Comparison of ENCODE assay signal across 22 mouse cellular contexts in the genomic region with DNA sequence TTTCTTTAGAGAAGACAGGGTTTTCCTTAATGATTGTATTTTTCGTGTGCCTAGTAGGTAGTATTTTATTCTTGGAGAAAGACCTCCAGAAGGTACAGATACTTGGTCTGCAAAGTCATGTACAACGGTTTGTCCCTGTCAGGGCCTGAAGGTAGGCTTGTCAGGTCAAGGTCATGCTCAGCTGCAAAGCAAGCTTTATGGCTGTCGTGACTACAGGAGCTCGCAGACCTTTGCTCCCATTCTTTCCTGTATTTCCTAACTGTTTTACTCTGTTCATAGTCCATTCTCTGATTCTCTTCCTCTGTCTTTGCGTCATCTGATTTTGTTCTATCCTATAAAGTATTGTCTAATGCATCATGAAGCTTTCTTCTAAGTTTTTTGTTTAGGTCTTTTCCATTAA. TPM values are rescaled to one million over a fixed set of nuclear protein-coding genes. Genes with fewer than 3 reads are reported as not detected.
DNase-seq lines count a peak whose midpoint lies in the region; ATAC-seq lines count a peak whose summit lies in the region.
"Had no signal": no experiment of that assay in that cellular context is flagged by ENCODE, and none has a peak within 500 bp of the region (broad histone marks: within the 10 kb centered on the region; RNA-seq: fewer than 3 reads in every experiment).

No protein-coding gene starts in this region.

- no peaks in the 10 kb centered on the region for H3K9me3 ChIP-seq in kidney, embryonic 15.5 days (replicated peaks)
- no peaks in the 10 kb centered on the region for H3K9me3 ChIP-seq in intestine, embryonic 15.5 days
- H3K9me3 ChIP-seq in liver, embryonic 15.5 days (replicated peaks): no peaks in the 10 kb centered on the region
- H3K9me3 ChIP-seq: embryonic facial prominence, embryonic 13.5 days; G1E; heart, embryonic 15.5 days; limb, embryonic 13.5 days; midbrain, embryonic 12.5 days had no signal

- WGBS in kidney, embryonic 15.5 days: 78% methylated on average over 5 of the region's 5 CpGs
- WGBS in intestine, embryonic 15.5 days: 69% methylated on average over 5 of the region's 5 CpGs
- 76% methylated on average over 5 of the region's 5 CpGs for WGBS in liver, embryonic 15.5 days (ENCODE audit: insufficient replicate concordance)

- H3K9ac ChIP-seq in kidney, embryonic 15.5 days: no peak overlapping the region
- H3K9ac ChIP-seq in intestine, embryonic 15.5 days: no peak overlapping the region
- H3K9ac ChIP-seq in liver, embryonic 15.5 days: no peak overlapping the region
- H3K9ac ChIP-seq: embryonic facial prominence, embryonic 13.5 days; heart, embryonic 15.5 days; limb, embryonic 13.5 days; midbrain, embryonic 12.5 days had no signal

- no peaks in the 10 kb centered on the region for H3K27me3 ChIP-seq in kidney, embryonic 15.5 days
- H3K27me3 ChIP-seq in intestine, embryonic 15.5 days (replicated peaks): no peaks in the 10 kb centered on the region
- no peaks in the 10 kb centered on the region for H3K27me3 ChIP-seq in liver, embryonic 15.5 days
- H3K27me3 ChIP-seq: embryonic facial prominence, embryonic 13.5 days; heart, embryonic 15.5 days; limb, embryonic 13.5 days; midbrain, embryonic 12.5 days had no signal

- no peak overlapping the region for H3K4me3 ChIP-seq in kidney, embryonic 15.5 days (replicated peaks)
- no peak overlapping the region for H3K4me3 ChIP-seq in intestine, embryonic 15.5 days (replicated peaks)
- H3K4me3 ChIP-seq in liver, embryonic 15.5 days (replicated peaks): no peak overlapping the region
- H3K4me3 ChIP-seq: embryonic facial prominence, embryonic 13.5 days; heart, embryonic 15.5 days; layer of hippocampus, adult 2 months; limb, embryonic 13.5 days; midbrain, embryonic 12.5 days; myocyte had no signal

- DNase-seq in adrenal gland, adult 2 months: peak; percentile 33
- DNase-seq in adrenal gland, adult 18-20 months (ENCODE audit: low spot score in 2 of 2): no peak
- peak; percentile 53 for DNase-seq in kidney, adult 9 months
- DNase-seq: cerebellum, adult 11-12 months; cerebellum, postnatal 14 days; gastrocnemius, postnatal 25 days; layer of hippocampus, postnatal 36 days; thymus, postnatal 14 days had no signal

- H3K4me2 ChIP-seq in kidney, embryonic 15.5 days: no peak overlapping the region
- H3K4me2 ChIP-seq in intestine, embryonic 15.5 days (replicated peaks): no peak overlapping the region
- no peak overlapping the region for H3K4me2 ChIP-seq in liver, embryonic 15.5 days
- H3K4me2 ChIP-seq: embryonic facial prominence, embryonic 13.5 days; heart, embryonic 15.5 days; limb, embryonic 13.5 days; midbrain, embryonic 12.5 days had no signal

- H3K4me1 ChIP-seq in kidney, embryonic 15.5 days: no peaks in the 10 kb centered on the region
- H3K4me1 ChIP-seq in intestine, embryonic 15.5 days (replicated peaks): no peaks in the 10 kb centered on the region
- no peaks in the 10 kb centered on the region for H3K4me1 ChIP-seq in liver, embryonic 15.5 days (replicated peaks)
- H3K4me1 ChIP-seq: embryonic facial prominence, embryonic 13.5 days; heart, embryonic 15.5 days; limb, embryonic 13.5 days; midbrain, embryonic 12.5 days had no signal

- no peak for ATAC-seq in kidney, embryonic 15.5 days (replicated peaks; ENCODE audit: low FRiP score)
- ATAC-seq in intestine, embryonic 15.5 days: peak; percentile 77
- peak; percentile 66 for ATAC-seq in liver, embryonic 15.5 days (ENCODE audit: insufficient read depth)
- no peak for ATAC-seq in megakaryocyte, adult 5-6 weeks (ENCODE audit: poor library complexity, severe bottlenecking)
- ATAC-seq: activated CD4-positive, CD25-positive, alpha-beta regulatory T cell, adult 4 months; forebrain, embryonic 16.5 days had no signal

- H3K27ac ChIP-seq in kidney, embryonic 15.5 days: no peak overlapping the region
- H3K27ac ChIP-seq in intestine, embryonic 15.5 days: no peak overlapping the region
- no peak overlapping the region for H3K27ac ChIP-seq in liver, embryonic 15.5 days (replicated peaks)
- H3K27ac ChIP-seq: embryonic facial prominence, embryonic 13.5 days; heart, embryonic 15.5 days; layer of hippocampus, adult 2 months; limb, embryonic 13.5 days; macrophage; midbrain, embryonic 12.5 days had no signal

- H3K36me3 ChIP-seq in kidney, embryonic 15.5 days: peaks cover 51% of the 10 kb centered on the region
- H3K36me3 ChIP-seq in intestine, embryonic 15.5 days: no peaks in the 10 kb centered on the region
- H3K36me3 ChIP-seq in liver, embryonic 15.5 days (replicated peaks): peaks cover 35% of the 10 kb centered on the region

RNA-seq across cellular contexts. Expression of a gene that starts 49.3 kb away (rescaled TPM):
- 100 to 1,000 TPM in 1 of 2 experiments, 10 to 100 TPM in 1; 89.5 to 103 TPM for total RNA-seq in adrenal gland, adult 2 months (2021)
- 3.5 and 5.7 TPM in 2 replicates for polyA plus RNA-seq in adrenal gland, adult 2 months (2012; rRNA removed)
- total RNA-seq in adrenal gland, adult 18-20 months (2021): 100 to 1,000 TPM in 1 of 2 experiments, 10 to 100 TPM in 1; 92.4 to 105 TPM
- polyA plus RNA-seq in kidney, embryonic 15.5 days (2015; fragmentation: Nextera tagmentation; extraction: Ambion mirVana): 171 and 184 TPM in 2 replicates
- 150 and 155 TPM in 2 replicates for polyA plus RNA-seq in intestine, embryonic 15.5 days (2015; fragmentation: Nextera tagmentation; extraction: Ambion mirVana)
- polyA plus RNA-seq in liver, embryonic 15.5 days (2015; fragmentation: Nextera tagmentation; extraction: Ambion mirVana): 73.5 and 81.5 TPM in 2 replicates
- 125 and 131 TPM in 2 replicates for total RNA-seq in megakaryocyte, adult 5-6 weeks (2015)
- 31.5 and 62.8 TPM in 2 replicates for total RNA-seq in megakaryocyte, adult 5-6 weeks (2017)

RNA-seq across cellular contexts. Expression of a gene that starts 49.3 kb away (rescaled TPM):
- 100 to 1,000 TPM; 177 to 196 TPM for total RNA-seq in adrenal gland, adult 2 months (2021)
- 138 and 142 TPM in 2 replicates for polyA plus RNA-seq in adrenal gland, adult 2 months (2012; rRNA removed)
- 100 to 1,000 TPM; 166 to 180 TPM for total RNA-seq in adrenal gland, adult 18-20 months (2021)
- polyA plus RNA-seq in kidney, embryonic 15.5 days (2015; fragmentation: Nextera tagmentation; extraction: Ambion mirVana): 96.9 and 107 TPM in 2 replicates
- 115 and 124 TPM in 2 replicates for polyA plus RNA-seq in intestine, embryonic 15.5 days (2015; fragmentation: Nextera tagmentation; extraction: Ambion mirVana)
- 45.0 and 45.8 TPM in 2 replicates for polyA plus RNA-seq in liver, embryonic 15.5 days (2015; fragmentation: Nextera tagmentation; extraction: Ambion mirVana)
- 154 TPM in 2 replicates for total RNA-seq in megakaryocyte, adult 5-6 weeks (2015)
- total RNA-seq in megakaryocyte, adult 5-6 weeks (2017): 87.1 and 94.7 TPM in 2 replicates

Comparison
In these comparisons a context has a peak if more than half of its experiments do, and no peak if none do; other contexts are left out.
1. DNase-seq: peak in adrenal gland, adult 2 months (single experiment) and kidney, adult 9 months (single experiment); none in adrenal gland, adult 18-20 months (0 of 2).
2. ATAC-seq: peak in intestine, embryonic 15.5 days (single experiment) and liver, embryonic 15.5 days (single experiment); none in kidney, embryonic 15.5 days (single experiment) and megakaryocyte, adult 5-6 weeks (single experiment).
3. RNA of a gene that starts 49.3 kb away (polyA plus RNA-seq): 171 to 184 TPM in kidney, embryonic 15.5 days, 150 to 155 TPM in intestine, embryonic 15.5 days and 73.5 to 81.5 TPM in liver, embryonic 15.5 days; 3.5 to 5.7 TPM in adrenal gland, adult 2 months; every median in the first group is over 10 times any median in the second.